Mouse (Mus musculus) forebrain, embryonic 14.5 days (tissue): ENCODE results near the gene Gm5617. TPM values are rescaled to one million over a fixed set of nuclear protein-coding genes. Genes with fewer than 3 reads are reported as not detected.

Experiments used
- ATAC-seq: fragments of 200-750 bp; cut with Nextera tagmentation; 2 replicates; pipeline ENCODE4 v1.8.0; 2017; ENCODE audit warnings: mild to moderate bottlenecking, moderate library complexity
- DNase-seq: peaks from one replicate; pipeline ENCODE4 v3.0.0-alpha.2; 2015; ENCODE audit warnings: low spot score
- H3K27ac ChIP-seq: fragments of 300-500 bp; sonication (generic); 2 replicates; pipeline ENCODE4 v1.5.1; 2014; ENCODE audit warnings: low read depth, mild to moderate bottlenecking, control low read depth, low read length, moderate library complexity
- H3K27me3 ChIP-seq: fragments of 300-500 bp; sonication (generic); replicated peaks from 2 replicates; pipeline ENCODE4 v1.6.1; 2014; ENCODE audit warnings: low read length, control low read depth, mixed read lengths; ENCODE audit not compliant: control insufficient read depth, insufficient read depth
- H3K36me3 ChIP-seq: fragments of 300-500 bp; sonication (generic); 2 replicates; pipeline ENCODE4 v1.6.1; 2014; ENCODE audit warnings: low read length, control low read depth; ENCODE audit not compliant: control insufficient read depth, insufficient read depth
- H3K4me1 ChIP-seq: fragments of 300-500 bp; sonication (generic); 2 replicates; pipeline ENCODE4 v1.6.1; 2014; ENCODE audit warnings: antibody characterized with exemption, low read length, control low read depth; ENCODE audit not compliant: control insufficient read depth, insufficient read depth
- H3K4me2 ChIP-seq: fragments of 300-500 bp; sonication (generic); 2 replicates; pipeline ENCODE4 v1.6.1; 2014; ENCODE audit warnings: mild to moderate bottlenecking, control low read depth, low read length
- H3K4me3 ChIP-seq: fragments of 300-500 bp; sonication (generic); 2 replicates; pipeline ENCODE4 v1.5.1; 2014; ENCODE audit warnings: low read depth, low read length, control low read depth
- H3K9ac ChIP-seq: fragments of 300-500 bp; sonication (generic); 2 replicates; pipeline ENCODE4 v1.6.1; 2014; ENCODE audit warnings: mild to moderate bottlenecking, low read length, control low read depth, moderate library complexity
- H3K9me3 ChIP-seq: fragments of 300-500 bp; sonication (generic); replicated peaks from 2 replicates; pipeline ENCODE4 v1.6.1; 2016; ENCODE audit warnings: low read length, control low read depth, mixed read lengths; ENCODE audit not compliant: control insufficient read depth
- WGBS: fragments of 180-500 bp; shearing (Covaris S2); extraction: QIAGEN DNeasy Blood & Tissue Kit; methylation state at CpG from one replicate; pipeline ENCODE4 v1.1.7; 2014; 5-methylcytosine and 5-hydroxymethylcytosine counted together
- polyA plus RNA-seq: library from polyadenylated mRNA; unstranded; fragments of >200 nt; fragmentation: Nextera tagmentation; extraction: Ambion mirVana; gene quantifications from 2 replicates; pipeline ENCODE4 v1.2.1, GENCODE M21; 2014

Gm5617 gene
- polyA plus RNA-seq, 1 experiment from 2014 or later, result 37.3 TPM

DNA sequence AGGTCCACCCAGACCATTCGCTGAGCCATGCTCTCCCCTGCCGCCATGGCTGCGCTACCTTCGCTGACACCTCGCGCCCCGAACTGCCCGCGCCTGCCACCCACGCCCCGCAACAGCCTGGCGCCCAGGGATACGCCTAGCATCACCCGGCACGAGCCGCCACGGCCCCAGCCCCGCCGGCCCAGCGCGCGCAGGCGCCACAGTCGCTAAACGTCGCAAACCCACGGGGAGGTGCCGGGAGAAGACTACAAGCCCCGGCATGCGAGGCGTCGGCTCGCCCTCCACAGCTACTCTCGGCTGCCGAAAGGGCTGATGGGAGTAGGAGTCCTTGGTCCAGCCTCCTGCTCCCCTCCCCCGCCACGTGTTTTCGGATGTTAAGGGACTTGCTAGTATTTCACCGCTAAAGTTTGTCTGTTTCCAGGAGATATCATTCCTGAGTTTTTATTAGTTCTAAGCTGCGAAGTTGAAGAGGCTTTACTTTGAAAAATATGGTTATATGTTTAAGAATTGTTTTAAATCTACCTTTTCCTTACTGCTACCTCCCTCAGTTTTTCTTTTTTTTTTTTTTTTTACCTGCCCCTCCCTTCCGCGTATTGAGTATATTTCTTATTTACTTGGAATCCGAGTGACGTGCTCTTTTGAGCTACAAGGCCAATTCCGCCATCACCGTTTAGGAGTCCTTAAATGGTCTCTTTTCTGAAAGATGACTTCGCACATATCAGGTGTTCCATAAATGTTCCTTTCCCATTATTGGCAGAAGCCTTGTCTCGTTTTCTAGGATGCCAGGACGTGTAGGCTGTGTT, 14.6 kb upstream of the Gm5617 start, which contains the start of gene Rexo2:
TSS of gene Rexo2 (minus strand) at position 213 of the 803 bp plus-strand sequence.
- H3K4me1 ChIP-seq, result peaks cover 3% of the 10 kb centered on the region; the same call in 1 of the 2 replicates
- no peaks in the 10 kb centered on the region for H3K9me3 ChIP-seq
- DNase-seq, result peak; percentile 98
- WGBS, result 2% methylated on average over 49 of the region's 49 CpGs
- H3K27ac ChIP-seq, result no peak within 1 kb of the TSS
- peak within 1 kb of the TSS; percentile 78 for H3K4me3 ChIP-seq
- H3K4me2 ChIP-seq, result peak within 1 kb of the TSS; percentile 88
- H3K27me3 ChIP-seq, result no peaks in the 10 kb centered on the region
- H3K9ac ChIP-seq, result peak within 1 kb of the TSS; percentile 78
- H3K36me3 ChIP-seq, result peaks cover 4% of the 10 kb centered on the region; the same call in 1 of the 2 replicates
- peak; percentile 100 for ATAC-seq

DNA sequence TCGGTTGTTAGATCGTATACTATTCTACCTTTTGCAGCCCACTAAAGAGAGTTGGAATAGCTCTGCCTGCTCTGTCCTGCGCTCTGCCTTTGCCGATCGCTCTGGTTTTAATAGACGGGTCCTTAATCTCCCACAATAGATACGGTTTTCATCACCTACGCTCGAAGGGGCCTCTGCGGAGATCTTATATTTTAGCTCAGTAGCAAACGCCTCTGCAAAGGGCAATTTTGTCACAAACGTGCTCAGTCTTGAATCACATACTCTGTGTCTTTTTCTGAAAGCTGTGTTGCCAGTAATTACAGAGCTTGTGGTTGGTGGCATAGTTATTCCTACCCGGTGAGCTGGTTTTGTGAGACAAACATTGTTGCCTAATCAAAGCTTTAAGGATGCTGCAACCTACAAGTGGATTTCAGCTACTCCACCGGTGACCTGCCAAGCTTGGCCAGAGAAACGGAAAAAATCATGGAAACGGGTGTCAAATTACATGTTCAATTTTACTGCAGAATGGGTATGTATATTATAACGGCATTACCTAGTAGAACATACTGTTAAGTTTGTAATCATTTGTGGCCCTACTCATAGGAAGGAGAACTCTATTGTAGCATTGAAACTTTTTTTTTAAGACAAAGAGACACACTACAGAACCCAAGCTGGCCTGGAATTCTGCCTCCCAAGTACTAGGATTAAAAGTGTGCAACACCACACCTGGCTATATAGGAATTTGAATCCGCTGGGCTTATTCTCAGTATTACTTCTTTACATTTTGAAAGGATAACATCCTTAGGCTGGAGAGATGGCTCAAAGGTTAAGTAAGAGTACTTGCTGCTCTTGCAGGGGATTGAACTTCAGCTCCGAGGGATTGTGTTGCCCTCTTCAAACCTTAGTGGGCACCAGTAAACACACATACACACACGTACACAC, 13.8 kb upstream of the Gm5617 start:
- Histone ChIP-seq H3K4me1 (peaks cover 3% of the 10 kb centered on the region; the same call in 1 of the 2 replicates), H3K4me2 (peak overlapping the region; percentile 88), H3K9me3 (no peaks in the 10 kb centered on the region), H3K27me3 (no peaks in the 10 kb centered on the region), H3K9ac (no peak overlapping the region), H3K36me3 (peaks cover 9% of the 10 kb centered on the region), H3K4me3 (peak overlapping the region; percentile 78), H3K27ac (no peak overlapping the region)
- DNase-seq (peak; percentile 4), ATAC-seq (no peak)
- 31% methylated on average over 20 of the region's 20 CpGs for WGBS

GRCm38 (mm10) chr9:48495548-48495932, 298 bp downstream of the Gm5617 start:
- H3K4me2 ChIP-seq, result peak overlapping the region; percentile 86
- H3K9me3 ChIP-seq, result no peaks in the 10 kb centered on the region
- peaks cover 15% of the 10 kb centered on the region for H3K4me1 ChIP-seq
- DNase-seq, result no peak
- peak; percentile 71; the same call in 1 of the 2 replicates for ATAC-seq
- H3K27me3 ChIP-seq, result no peaks in the 10 kb centered on the region
- H3K4me3 ChIP-seq, result peak overlapping the region; percentile 86
- WGBS, result 3% methylated on average over 34 of the region's 34 CpGs
- H3K27ac ChIP-seq, result peak overlapping the region; percentile 91
- H3K36me3 ChIP-seq, result peaks cover 27% of the 10 kb centered on the region
- peak overlapping the region; percentile 96 for H3K9ac ChIP-seq

DNA sequence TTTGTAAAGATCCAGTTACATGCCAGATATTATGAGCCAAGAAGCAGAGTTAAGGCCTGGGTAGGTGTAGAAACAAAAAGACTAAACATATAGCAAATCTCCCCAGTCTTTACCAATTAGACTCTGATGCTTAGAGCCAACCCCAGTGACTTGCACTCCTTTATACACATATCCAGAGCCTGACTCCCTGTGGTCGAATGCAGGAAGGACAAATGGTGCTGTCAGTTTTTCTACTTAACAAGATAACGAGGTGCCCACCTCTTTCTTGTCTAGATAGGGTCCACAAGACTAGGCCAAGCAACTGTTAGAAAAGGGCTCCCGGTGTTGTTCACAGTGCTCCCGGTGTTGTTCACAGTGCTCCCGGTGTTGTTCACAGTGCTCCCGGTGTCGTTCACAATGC, 6.0 kb downstream of the Gm5617 start:
- no peak overlapping the region for H3K4me3 ChIP-seq
- H3K27me3 ChIP-seq, result no peaks in the 10 kb centered on the region
- H3K27ac ChIP-seq, result no peak overlapping the region
- no peaks in the 10 kb centered on the region for H3K9me3 ChIP-seq
- no peak for ATAC-seq
- 71% methylated on average over 7 of the region's 7 CpGs for WGBS
- peaks cover 1% of the 10 kb centered on the region for H3K4me1 ChIP-seq
- no peak overlapping the region for H3K9ac ChIP-seq
- H3K4me2 ChIP-seq, result no peak overlapping the region
- DNase-seq, result no peak
- no peaks in the 10 kb centered on the region for H3K36me3 ChIP-seq

GRCm38 (mm10) chr9:48503001-48503400, 7.8 kb downstream of the Gm5617 start:
- WGBS, result 72% methylated on average over 2 of the region's 2 CpGs
- Histone ChIP-seq H3K36me3 (no peaks in the 10 kb centered on the region), H3K4me2 (no peak overlapping the region), H3K9ac (no peak overlapping the region), H3K4me3 (no peak overlapping the region), H3K9me3 (no peaks in the 10 kb centered on the region), H3K27ac (no peak overlapping the region), H3K27me3 (no peaks in the 10 kb centered on the region), H3K4me1 (no peaks in the 10 kb centered on the region)
- no peak for ATAC-seq
- no peak for DNase-seq

GRCm38 (mm10) chr9:48504741-48505365, 9.6 kb downstream of the Gm5617 start:
- 74% methylated on average over 8 of the region's 8 CpGs for WGBS
- H3K4me2 ChIP-seq, result no peak overlapping the region
- no peaks in the 10 kb centered on the region for H3K4me1 ChIP-seq
- no peaks in the 10 kb centered on the region for H3K9me3 ChIP-seq
- no peak overlapping the region; the same call in 1 of the 2 replicates for H3K27ac ChIP-seq
- no peaks in the 10 kb centered on the region for H3K36me3 ChIP-seq
- H3K27me3 ChIP-seq, result no peaks in the 10 kb centered on the region
- ATAC-seq, result no peak
- no peak overlapping the region for H3K9ac ChIP-seq
- DNase-seq, result peak; percentile 42
- no peak overlapping the region for H3K4me3 ChIP-seq

- Histone ChIP-seq H3K9ac (no peak overlapping the region), H3K4me1 (no peaks in the 10 kb centered on the region), H3K27me3 (no peaks in the 10 kb centered on the region), H3K4me3 (no peak overlapping the region), H3K36me3 (no peaks in the 10 kb centered on the region), H3K27ac (no peak overlapping the region), H3K9me3 (no peaks in the 10 kb centered on the region), H3K4me2 (no peak overlapping the region)
- whole genome bisulfite sequencing, result 85% methylated on average over 5 of the region's 5 CpGs
- ATAC-seq, result no peak
- DNase-seq, result no peak
Observed at GRCm38 (mm10) chr9:48510134-48510533, 14.9 kb downstream of the Gm5617 start.

DNA sequence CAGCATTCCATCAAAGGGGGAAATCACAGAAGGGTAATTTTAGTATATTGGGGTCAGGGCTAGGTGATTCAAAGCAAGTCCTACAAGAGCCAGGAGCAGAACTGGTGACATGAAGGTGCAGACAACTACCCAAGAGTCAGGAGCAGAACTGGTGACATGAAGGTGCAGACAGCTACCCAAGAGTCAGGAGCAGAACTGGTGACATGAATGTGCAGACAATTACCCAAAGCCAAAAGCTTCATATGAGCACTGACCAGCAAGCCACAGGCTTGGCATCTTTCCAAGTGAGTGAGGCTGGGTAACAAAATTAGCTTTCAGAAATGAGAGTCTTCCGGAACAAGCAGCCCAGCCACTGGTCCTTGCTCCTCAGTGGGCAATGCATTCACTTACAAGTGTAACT, 20.1 kb downstream of the Gm5617 start:
- DNase-seq, result peak; percentile 24
- H3K4me3 ChIP-seq, result no peak overlapping the region
- H3K36me3 ChIP-seq, result no peaks in the 10 kb centered on the region
- WGBS, result 63% methylated on average over 1 of the region's 1 CpGs
- H3K4me1 ChIP-seq, result peaks cover 6% of the 10 kb centered on the region
- no peaks in the 10 kb centered on the region for H3K9me3 ChIP-seq
- no peak overlapping the region for H3K27ac ChIP-seq
- no peak overlapping the region for H3K9ac ChIP-seq
- no peak for ATAC-seq
- H3K4me2 ChIP-seq, result no peak overlapping the region
- H3K27me3 ChIP-seq, result no peaks in the 10 kb centered on the region
